Mouse (Mus musculus) liver, embryonic 14.5 days (tissue): Measurements from ENCODE around the gene Usp12. TPM values are rescaled to one million over a fixed set of nuclear protein-coding genes. Genes with fewer than 3 reads are reported as not detected.
A peak's percentile ranks its signal among the peaks of the same experiment; 100 is the strongest.

Experiments used
- ATAC-seq: fragments of 200-750 bp; cut with Nextera tagmentation; 2 replicates; pipeline ENCODE4 v1.8.0; 2017; ENCODE audit warnings: moderate number of reproducible peaks, mild to moderate bottlenecking, moderate library complexity; ENCODE audit not compliant: insufficient read depth
- DNase-seq, 3 experiments: peaks; one replicate each; pipeline ENCODE4 v3.0.0-alpha.2; 2012 to 2013; ENCODE audit warnings: low read depth in 3 of 3, low spot score in 3 of 3
- H3K27ac ChIP-seq: fragments of 300-500 bp; sonication (generic); 2 replicates; pipeline ENCODE4 v1.5.1; 2014; ENCODE audit warnings: moderate library complexity, mild to moderate bottlenecking, control low read depth, inconsistent platforms
- H3K27me3 ChIP-seq: fragments of 300-500 bp; sonication (generic); 2 replicates; pipeline ENCODE4 v1.6.1; 2014; ENCODE audit warnings: mild to moderate bottlenecking, low read length, moderate library complexity; ENCODE audit not compliant: control insufficient read depth, insufficient read depth
- H3K36me3 ChIP-seq: fragments of 300-500 bp; sonication (generic); replicated peaks from 2 replicates; pipeline ENCODE4 v1.6.1; 2014; ENCODE audit warnings: low read depth; ENCODE audit not compliant: control insufficient read depth, insufficient read depth
- H3K4me1 ChIP-seq, 2 experiments: fragments of 200-500 bp in 1 of 2; fragments of 300-500 bp in 1 of 2; sonication (generic) in 1 of 2; replicated peaks; 2 replicates each; pipeline ENCODE4 v1.6.1; 2012 to 2014; ENCODE audit warnings: antibody characterized with exemption in 1 of 2, inconsistent platforms in 1 of 2, low read length in 1 of 2; ENCODE audit not compliant: control insufficient read depth in 2 of 2, insufficient read depth in 2 of 2
- H3K4me2 ChIP-seq: fragments of 300-500 bp; sonication (generic); 2 replicates; pipeline ENCODE4 v1.6.1; 2014; ENCODE audit warnings: low read depth, mild to moderate bottlenecking, control low read depth, moderate library complexity
- H3K4me3 ChIP-seq, 2 experiments: fragments of 200-500 bp in 1 of 2; fragments of 300-500 bp in 1 of 2; sonication (generic) in 1 of 2; 2 replicates each; pipeline ENCODE4 v1.5.1; 2012 to 2014; ENCODE audit warnings: low read depth in 2 of 2, low read length in 2 of 2, mild to moderate bottlenecking in 2 of 2, control low read depth in 1 of 2, inconsistent platforms in 1 of 2, moderate library complexity in 1 of 2; ENCODE audit not compliant: insufficient read depth in 1 of 2
- H3K9ac ChIP-seq: fragments of 300-500 bp; sonication (generic); replicated peaks from 2 replicates; pipeline ENCODE4 v1.6.1; 2014; ENCODE audit warnings: mild to moderate bottlenecking, control low read depth, moderate library complexity
- H3K9me3 ChIP-seq: fragments of 300-500 bp; sonication (generic); 2 replicates; pipeline ENCODE4 v1.6.1; 2016; ENCODE audit warnings: low read length, mixed read lengths; ENCODE audit not compliant: control insufficient read depth
- CTCF ChIP-seq: IDR thresholded peaks from 2 replicates; pipeline ENCODE4 v1.5.1; 2016; ENCODE audit warnings: antibody characterized with exemption, low read depth, control low read depth
- EP300 ChIP-seq: IDR thresholded peaks from 2 replicates; pipeline ENCODE4 v1.6.1; 2016; ENCODE audit warnings: antibody characterized with exemption, low read depth
- WGBS: fragments of 180-500 bp; shearing (Covaris S2); extraction: QIAGEN DNeasy Blood & Tissue Kit; methylation state at CpG from one replicate; pipeline ENCODE4 v1.1.7; 2014; ENCODE audit not compliant: insufficient replicate concordance; 5-methylcytosine and 5-hydroxymethylcytosine counted together
- polyA plus RNA-seq, 2 experiments: library from polyadenylated mRNA; depleted of rRNA in 1 of 2; stranded (reverse) in 1 of 2; unstranded in 1 of 2; fragments of >200 nt; fragmentation: Nextera tagmentation in 1 of 2; extraction: Ambion mirVana in 1 of 2; gene quantifications; 2 replicates each; pipeline versions ENCODE4 v1.2.1 to v1.2.3; 2012 to 2014

Usp12 gene
- polyA plus RNA-seq, 2 experiments: 4.9 to 7.0 TPM

GRCm38 (mm10) chr5:146692976-146693361, 101.8 kb downstream of the Usp12 start:
- Histone ChIP-seq H3K27ac (peak overlapping the region; percentile 83), H3K9me3 (no peaks in the 10 kb centered on the region), H3K9ac (peak overlapping the region; percentile 58), H3K27me3 (no peaks in the 10 kb centered on the region), H3K4me3 (peak overlapping the region; percentile 4 to 6; a peak in 1 of 4 replicates), H3K36me3 (no peaks in the 10 kb centered on the region), H3K4me1 (peaks cover 26 to 43% of the 10 kb centered on the region in 2 experiments), H3K4me2 (peak overlapping the region; percentile 61)
- WGBS: 10% methylated on average over 5 of the region's 5 CpGs
- DNase-seq (peak; percentile 51 to 80 (median 51)), ATAC-seq (peak; percentile 81)
- peak; percentile 71 for TF ChIP-seq EP300
- no peak for TF ChIP-seq CTCF

- H3K4me2 ChIP-seq: peak overlapping the region; percentile 61
- ATAC-seq (peak; percentile 56), DNase-seq (peak in 2 of 3 experiments; percentile 13 to 46)
- peak overlapping the region; percentile 83 for H3K27ac ChIP-seq
- no peaks in the 10 kb centered on the region for H3K9me3 ChIP-seq
- TF ChIP-seq EP300: no peak
- TF ChIP-seq CTCF: 0 out of 2 replicates have a peak, but pooled peaks have one; percentile 27
- H3K4me3 ChIP-seq: peak overlapping the region; percentile 4 to 6; a peak in 1 of 4 replicates
- WGBS: 16% methylated on average over 7 of the region's 7 CpGs
- peaks cover 26 to 44% of the 10 kb centered on the region in 2 experiments for H3K4me1 ChIP-seq
- H3K9ac ChIP-seq: peak overlapping the region; percentile 58
- H3K27me3 ChIP-seq: no peaks in the 10 kb centered on the region
- no peaks in the 10 kb centered on the region for H3K36me3 ChIP-seq
These were observed 102.3 kb downstream of the Usp12 start for GRCm38 (mm10) chr5:146692361-146692975.

GRCm38 (mm10) chr5:146691745-146692144, 103.1 kb downstream of the Usp12 start:
- peak in 2 of 3 experiments; percentile 40 to 61 for DNase-seq
- Histone ChIP-seq H3K27ac (peak overlapping the region; percentile 83), H3K4me3 (no peak overlapping the region), H3K36me3 (no peaks in the 10 kb centered on the region), H3K9me3 (no peaks in the 10 kb centered on the region), H3K9ac (no peak overlapping the region), H3K27me3 (no peaks in the 10 kb centered on the region), H3K4me1 (peaks cover 26 to 44% of the 10 kb centered on the region in 2 experiments), H3K4me2 (no peak overlapping the region)
- 43% methylated on average over 8 of the region's 8 CpGs for WGBS
- TF ChIP-seq EP300 (no peak), CTCF (peak; percentile 69)
- ATAC-seq: peak; percentile 40

DNA sequence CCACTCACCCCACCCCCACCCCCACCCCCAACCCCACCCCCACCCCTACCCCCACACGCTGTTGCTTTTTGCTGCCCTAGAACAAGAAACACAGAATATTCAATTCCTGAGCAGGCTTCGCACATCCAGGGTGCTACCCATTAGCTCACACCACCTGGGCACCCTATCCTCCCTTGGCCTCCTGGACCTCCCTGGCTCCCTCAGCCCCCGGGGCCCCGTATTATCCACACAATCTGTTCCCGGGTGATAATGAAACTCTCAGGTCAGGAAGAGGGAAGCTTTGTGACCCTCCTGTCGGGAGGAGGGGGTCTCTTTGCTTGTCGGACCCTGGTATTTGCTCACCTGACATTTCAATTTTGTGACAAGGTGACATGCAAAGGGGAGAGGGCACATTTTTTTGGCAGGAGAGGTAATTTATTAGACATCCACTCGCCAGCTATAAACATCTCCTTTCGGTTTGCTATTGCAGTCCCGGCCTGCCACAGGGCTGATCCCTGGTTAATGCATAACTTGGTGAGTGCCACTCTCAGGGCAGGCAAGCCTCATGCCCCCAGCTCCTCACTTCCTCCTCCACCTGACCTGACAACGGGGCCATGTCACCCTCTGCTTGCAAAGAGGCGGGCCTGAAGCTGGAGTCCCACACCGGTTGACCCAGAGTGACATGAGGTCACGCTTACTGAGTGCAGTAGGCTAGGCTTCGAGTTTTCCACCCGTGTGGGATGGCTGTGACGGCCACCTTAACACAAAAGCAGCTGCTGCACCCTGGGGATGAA, 107.1 kb downstream of the Usp12 start:
- Histone ChIP-seq H3K9ac (0 out of 2 replicates have a peak overlapping the region, but pooled peaks have one; percentile 6), H3K36me3 (no peaks in the 10 kb centered on the region), H3K27ac (0 out of 2 replicates have a peak overlapping the region, but pooled peaks have one; percentile 16), H3K9me3 (no peaks in the 10 kb centered on the region), H3K4me1 (peaks cover 13 to 33% of the 10 kb centered on the region in 2 experiments), H3K27me3 (no peaks in the 10 kb centered on the region), H3K4me3 (peak overlapping the region in 1 of 2 experiments; percentile 24; a peak in 1 of 4 replicates), H3K4me2 (peak overlapping the region; percentile 49)
- ATAC-seq (peak; percentile 50), DNase-seq (peak in 1 of 3 experiments; percentile 33)
- no peak for TF ChIP-seq EP300
- no peak for TF ChIP-seq CTCF
- 54% methylated on average over 17 of the region's 17 CpGs for WGBS

- Histone ChIP-seq H3K9ac (no peak overlapping the region), H3K4me1 (peaks cover 8 to 29% of the 10 kb centered on the region in 2 experiments), H3K4me3 (no peak overlapping the region), H3K27ac (no peak overlapping the region), H3K27me3 (no peaks in the 10 kb centered on the region), H3K36me3 (no peaks in the 10 kb centered on the region), H3K9me3 (no peaks in the 10 kb centered on the region), H3K4me2 (peak overlapping the region; percentile 33; the same call in 1 of the 2 replicates)
- TF ChIP-seq CTCF: no peak
- TF ChIP-seq EP300: no peak
- WGBS: 76% methylated on average over 12 of the region's 12 CpGs
- DNase-seq (no peak), ATAC-seq (no peak)
These were observed 107.9 kb downstream of the Usp12 start for GRCm38 (mm10) chr5:146686954-146687353.

Other genes starting within 250 kb of the Usp12 start
- not detected in 2 replicates for gene Gm3415, start 238.9 kb downstream of the Usp12 start, polyA plus RNA-seq (2012; rRNA removed)
- gene Gm3415, start 238.9 kb downstream of the Usp12 start, polyA plus RNA-seq (2014; fragmentation: Nextera tagmentation; extraction: Ambion mirVana): not detected in 2 replicates
- gene Gpr12, start 209.8 kb downstream of the Usp12 start, polyA plus RNA-seq (2012; rRNA removed): 0.99 and 1.6 TPM in 2 replicates
- gene Gpr12, start 209.8 kb downstream of the Usp12 start, polyA plus RNA-seq (2014; fragmentation: Nextera tagmentation; extraction: Ambion mirVana): 0.05 and 0.23 TPM in 2 replicates
- 88.2 and 236 TPM in 2 replicates for gene Rpl21, start 37.9 kb upstream of the Usp12 start, polyA plus RNA-seq (2012; rRNA removed)
- 453 and 467 TPM in 2 replicates for gene Rpl21, start 37.9 kb upstream of the Usp12 start, polyA plus RNA-seq (2014; fragmentation: Nextera tagmentation; extraction: Ambion mirVana)
- 0.56 and 0.94 TPM in 2 replicates for gene Rasl11a, start 50.1 kb upstream of the Usp12 start, polyA plus RNA-seq (2012; rRNA removed)
- gene Rasl11a, start 50.1 kb upstream of the Usp12 start, polyA plus RNA-seq (2014; fragmentation: Nextera tagmentation; extraction: Ambion mirVana): 0.85 and 0.94 TPM in 2 replicates
- 20.9 and 31.3 TPM in 2 replicates for gene Gtf3a, start 153.7 kb upstream of the Usp12 start, polyA plus RNA-seq (2012; rRNA removed)
- 37.7 and 41.4 TPM in 2 replicates for gene Gtf3a, start 153.7 kb upstream of the Usp12 start, polyA plus RNA-seq (2014; fragmentation: Nextera tagmentation; extraction: Ambion mirVana)
- gene Mtif3, start 168.8 kb upstream of the Usp12 start, polyA plus RNA-seq (2012; rRNA removed): 3.7 and 6.1 TPM in 2 replicates
- gene Mtif3, start 168.8 kb upstream of the Usp12 start, polyA plus RNA-seq (2014; fragmentation: Nextera tagmentation; extraction: Ambion mirVana): 12.2 and 13.7 TPM in 2 replicates